Mouse (Mus musculus) hindbrain, embryonic 14.5 days (tissue): Measurements from ENCODE around the gene C1qtnf4. TPM values are rescaled to one million over a fixed set of nuclear protein-coding genes. Genes with fewer than 3 reads are reported as not detected.

Source experiments
- ATAC-seq: fragments of 200-750 bp; cut with Nextera tagmentation; 2 replicates; pipeline ENCODE4 v1.8.0; 2017; ENCODE audit warnings: moderate number of reproducible peaks, mild to moderate bottlenecking, moderate TSS enrichment, moderate library complexity; ENCODE audit not compliant: low FRiP score
- DNase-seq: peaks from one replicate; pipeline ENCODE4 v3.0.0-alpha.2; 2015; ENCODE audit warnings: low spot score
- H3K27ac ChIP-seq: fragments of 300-500 bp; sonication (generic); 2 replicates; pipeline ENCODE4 v1.5.1; 2014; ENCODE audit warnings: mild to moderate bottlenecking, moderate library complexity
- H3K27me3 ChIP-seq: fragments of 300-500 bp; sonication (generic); 2 replicates; pipeline ENCODE4 v1.6.1; 2014; ENCODE audit warnings: mild to moderate bottlenecking, low read length, mixed read lengths; ENCODE audit not compliant: control insufficient read depth, insufficient read depth
- H3K36me3 ChIP-seq: fragments of 300-500 bp; sonication (generic); replicated peaks from 2 replicates; pipeline ENCODE4 v1.6.1; 2014; ENCODE audit not compliant: control insufficient read depth, insufficient read depth
- H3K4me1 ChIP-seq: fragments of 300-500 bp; sonication (generic); replicated peaks from 2 replicates; pipeline ENCODE4 v1.6.1; 2014; ENCODE audit warnings: antibody characterized with exemption, low read length, mixed read lengths; ENCODE audit not compliant: control insufficient read depth, insufficient read depth
- H3K4me2 ChIP-seq: fragments of 300-500 bp; sonication (generic); replicated peaks from 2 replicates; pipeline ENCODE4 v1.6.1; 2014; ENCODE audit warnings: mild to moderate bottlenecking, moderate library complexity
- H3K4me3 ChIP-seq: fragments of 300-500 bp; sonication (generic); replicated peaks from 2 replicates; pipeline ENCODE4 v1.5.1; 2014; ENCODE audit warnings: mild to moderate bottlenecking, low read length
- H3K9ac ChIP-seq: fragments of 300-500 bp; sonication (generic); 2 replicates; pipeline ENCODE4 v1.6.1; 2014
- H3K9me3 ChIP-seq: fragments of 300-500 bp; sonication (generic); 2 replicates; pipeline ENCODE4 v1.6.1; 2016; ENCODE audit warnings: low read length; ENCODE audit not compliant: control insufficient read depth
- WGBS: fragments of 180-500 bp; shearing (Covaris S2); extraction: QIAGEN DNeasy Blood & Tissue Kit; methylation state at CpG from one replicate; pipeline ENCODE4 v1.1.7; 2014; 5-methylcytosine and 5-hydroxymethylcytosine counted together
- polyA plus RNA-seq: library from polyadenylated mRNA; unstranded; fragments of >200 nt; fragmentation: Nextera tagmentation; extraction: Ambion mirVana; gene quantifications from 2 replicates; pipeline ENCODE4 v1.2.1, GENCODE M21; 2014

C1qtnf4 gene
- polyA plus RNA-seq = 182 and 189 TPM in 2 replicates

- DNase-seq (peak; percentile 78), ATAC-seq (peak; percentile 85)
- peaks cover 39% of the 10 kb centered on the region for H3K4me1 ChIP-seq
- no peaks in the 10 kb centered on the region for H3K9me3 ChIP-seq
- H3K36me3 ChIP-seq = peaks cover 6% of the 10 kb centered on the region; the same call in 1 of the 2 replicates
- H3K4me2 ChIP-seq = peak within 1 kb of the TSS; percentile 85
- under 1% methylated on average over 45 of the region's 45 CpGs for WGBS
- H3K4me3 ChIP-seq = peak within 1 kb of the TSS; percentile 66
- H3K27ac ChIP-seq = peak within 1 kb of the TSS; percentile 94
- H3K9ac ChIP-seq = peak within 1 kb of the TSS; percentile 93
- H3K27me3 ChIP-seq = peaks cover 22% of the 10 kb centered on the region
These were observed at the start of gene C1qtnf4 for GRCm38 (mm10) chr2:90885218-90886041. TSS of gene C1qtnf4 (plus strand) at chr2:90885860.

- no peak overlapping the region for H3K27ac ChIP-seq
- H3K9me3 ChIP-seq = no peaks in the 10 kb centered on the region
- no peaks in the 10 kb centered on the region for H3K27me3 ChIP-seq
- no peak overlapping the region for H3K4me2 ChIP-seq
- WGBS = 87% methylated on average over 2 of the region's 2 CpGs
- no peaks in the 10 kb centered on the region for H3K36me3 ChIP-seq
- no peak overlapping the region for H3K9ac ChIP-seq
- H3K4me1 ChIP-seq = no peaks in the 10 kb centered on the region
- no peak overlapping the region for H3K4me3 ChIP-seq
- DNase-seq (no peak), ATAC-seq (no peak)
These were observed 47.0 kb upstream of the C1qtnf4 start for GRCm38 (mm10) chr2:90838621-90839020.

DNA sequence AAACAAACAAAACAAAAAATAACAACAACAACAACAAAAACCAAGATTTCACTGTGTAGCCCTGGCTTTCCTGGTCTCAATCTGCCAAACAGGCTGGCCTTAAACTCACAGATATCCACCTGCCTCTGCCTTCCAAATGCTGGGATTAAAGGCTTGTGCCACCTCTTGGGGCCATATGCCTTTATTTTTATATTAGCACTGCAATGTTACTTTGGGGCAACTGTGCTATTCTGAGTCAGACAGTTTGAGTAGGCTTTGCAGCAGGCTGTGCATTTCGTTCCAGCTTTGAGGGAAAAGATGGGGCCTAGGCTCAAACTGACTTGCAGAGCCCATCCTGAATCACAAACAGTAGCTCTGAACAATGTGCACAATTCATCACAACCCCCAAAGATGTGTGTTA is 42.0 kb upstream of the C1qtnf4 start:
- H3K4me2 ChIP-seq = no peak overlapping the region
- no peak overlapping the region for H3K27ac ChIP-seq
- H3K9me3 ChIP-seq = no peaks in the 10 kb centered on the region
- no peak overlapping the region for H3K9ac ChIP-seq
- H3K4me3 ChIP-seq = no peak overlapping the region
- peaks cover 14% of the 10 kb centered on the region for H3K4me1 ChIP-seq
- no peak for DNase-seq
- H3K27me3 ChIP-seq = no peaks in the 10 kb centered on the region
- no peak for ATAC-seq
- H3K36me3 ChIP-seq = no peaks in the 10 kb centered on the region
- WGBS = 67% methylated on average over 1 of the region's 1 CpGs

- H3K27me3 ChIP-seq = no peaks in the 10 kb centered on the region
- no peak for DNase-seq
- H3K27ac ChIP-seq = no peak overlapping the region
- peaks cover 20% of the 10 kb centered on the region for H3K4me1 ChIP-seq
- H3K4me2 ChIP-seq = no peak overlapping the region
- H3K36me3 ChIP-seq = no peaks in the 10 kb centered on the region
- no peak overlapping the region for H3K4me3 ChIP-seq
- no peak overlapping the region for H3K9ac ChIP-seq
- no peak for ATAC-seq
- no peaks in the 10 kb centered on the region for H3K9me3 ChIP-seq
- 83% methylated on average over 5 of the region's 5 CpGs for WGBS
These were observed 41.4 kb upstream of the C1qtnf4 start for GRCm38 (mm10) chr2:90844262-90844661.

- WGBS = 88% methylated on average over 5 of the region's 5 CpGs
- DNase-seq (no peak), ATAC-seq (no peak)
- no peak overlapping the region for H3K4me3 ChIP-seq
- H3K9ac ChIP-seq = no peak overlapping the region
- no peak overlapping the region for H3K27ac ChIP-seq
- H3K27me3 ChIP-seq = no peaks in the 10 kb centered on the region
- no peak overlapping the region for H3K4me2 ChIP-seq
- peaks cover 7% of the 10 kb centered on the region; the same call in 1 of the 2 replicates for H3K36me3 ChIP-seq
- peaks cover 21% of the 10 kb centered on the region for H3K4me1 ChIP-seq
- no peaks in the 10 kb centered on the region for H3K9me3 ChIP-seq
These were observed 40.4 kb upstream of the C1qtnf4 start for GRCm38 (mm10) chr2:90845234-90845633.

- peak overlapping the region; percentile 65 for H3K4me2 ChIP-seq
- WGBS = 46% methylated on average over 6 of the region's 6 CpGs
- ATAC-seq (no peak), DNase-seq (no peak)
- peak overlapping the region; percentile 84 for H3K27ac ChIP-seq
- H3K4me1 ChIP-seq = peaks cover 21% of the 10 kb centered on the region
- H3K27me3 ChIP-seq = no peaks in the 10 kb centered on the region
- H3K9ac ChIP-seq = peak overlapping the region; percentile 66
- H3K4me3 ChIP-seq = peak overlapping the region; percentile 71
- H3K9me3 ChIP-seq = no peaks in the 10 kb centered on the region
- peaks cover 17% of the 10 kb centered on the region for H3K36me3 ChIP-seq
These were observed 39.5 kb upstream of the C1qtnf4 start for GRCm38 (mm10) chr2:90846171-90846570.

GRCm38 (mm10) chr2:90846597-90846954 is 39.1 kb upstream of the C1qtnf4 start:
- Histone ChIP-seq H3K27me3 (no peaks in the 10 kb centered on the region), H3K4me3 (peak overlapping the region; percentile 71), H3K27ac (peak overlapping the region; percentile 84), H3K4me1 (peaks cover 21% of the 10 kb centered on the region), H3K36me3 (peaks cover 21% of the 10 kb centered on the region), H3K4me2 (peak overlapping the region; percentile 65), H3K9me3 (no peaks in the 10 kb centered on the region), H3K9ac (peak overlapping the region; percentile 66)
- no peak for DNase-seq
- WGBS = 3% methylated on average over 8 of the region's 8 CpGs
- peak; percentile 69 for ATAC-seq

- DNase-seq (peak; percentile 99), ATAC-seq (peak; percentile 96)
- H3K4me3 ChIP-seq = peak within 1 kb of the TSS; percentile 71
- peak within 1 kb of the TSS; percentile 65 for H3K4me2 ChIP-seq
- H3K27ac ChIP-seq = peak within 1 kb of the TSS; percentile 86
- no peaks in the 10 kb centered on the region for H3K9me3 ChIP-seq
- WGBS = under 1% methylated on average over 67 of the region's 67 CpGs
- H3K4me1 ChIP-seq = peaks cover 21% of the 10 kb centered on the region
- H3K9ac ChIP-seq = peak within 1 kb of the TSS; percentile 83
- H3K36me3 ChIP-seq = peaks cover 26% of the 10 kb centered on the region
- H3K27me3 ChIP-seq = no peaks in the 10 kb centered on the region
These were observed 38.5 kb upstream of the C1qtnf4 start, which contains the start of gene Mtch2 for GRCm38 (mm10) chr2:90846955-90847680. TSS of gene Mtch2 (plus strand) at chr2:90847155.

DNA sequence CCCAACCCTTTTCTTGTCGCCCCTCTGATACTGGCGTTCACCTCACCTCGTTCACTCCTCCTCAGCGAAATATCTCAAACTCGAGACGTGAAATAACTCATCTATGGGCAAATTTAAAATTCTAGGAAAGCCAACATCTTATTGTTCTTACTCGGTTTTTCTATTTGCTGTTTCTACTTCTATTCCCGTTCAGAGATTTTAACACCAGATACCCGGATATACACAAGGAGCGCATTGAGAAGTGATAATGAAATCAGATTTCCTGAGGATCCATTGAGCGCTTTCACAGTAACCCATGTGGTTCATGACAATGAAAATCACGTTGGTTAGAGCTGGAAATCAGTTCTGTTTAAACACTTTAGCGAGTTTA is 38.0 kb upstream of the C1qtnf4 start:
- Histone ChIP-seq H3K9me3 (no peaks in the 10 kb centered on the region), H3K4me2 (peak overlapping the region; percentile 65), H3K27me3 (no peaks in the 10 kb centered on the region), H3K9ac (peak overlapping the region; percentile 83), H3K27ac (peak overlapping the region; percentile 86), H3K4me3 (peak overlapping the region; percentile 71), H3K4me1 (peaks cover 21% of the 10 kb centered on the region), H3K36me3 (peaks cover 31% of the 10 kb centered on the region)
- ATAC-seq (no peak), DNase-seq (peak; percentile 51)
- WGBS = under 1% methylated on average over 13 of the region's 13 CpGs
